In genomic region chr2:148754310-148754846, GRCm38 (mm10) we compare ENCODE assay signal across 24 mouse cellular contexts. TPM values are rescaled to one million over a fixed set of nuclear protein-coding genes. Genes with fewer than 3 reads are reported as not detected.
DNase-seq lines count a peak whose midpoint lies in the region; ATAC-seq and TF ChIP-seq lines count a peak whose summit lies in the region.
"Had no signal": no experiment of that assay in that cellular context is flagged by ENCODE, and none has a peak within 500 bp of the region (broad histone marks: within the 10 kb centered on the region; RNA-seq: fewer than 3 reads in every experiment).

No protein-coding gene starts in this region.

- no peak overlapping the region for H3K27ac ChIP-seq in midbrain, embryonic 11.5 days (ENCODE audit: low read depth, low read length)
- H3K27ac ChIP-seq in midbrain, embryonic 14.5 days (replicated peaks; ENCODE audit: low read depth, low read length), result no peak overlapping the region
- no peak overlapping the region for H3K27ac ChIP-seq in hindbrain, embryonic 12.5 days
- H3K27ac ChIP-seq in lung, postnatal 0 days (ENCODE audit: low read length), result no peak overlapping the region
- H3K27ac ChIP-seq: embryonic facial prominence, embryonic 10.5 days; forebrain, embryonic 13.5 days had no signal

- intact Hi-C loops in gastrocnemius, postnatal 36 days (cut with DNase I), result loop anchor here (5.0 kb wide), 2 partner anchors 98 to 148 kb away; no protein-coding TSS in a partner anchor

- no peak for TF ChIP-seq EP300 in lung, postnatal 0 days (IDR thresholded peaks at IDR 0.05)

- no peak for TF ChIP-seq CTCF in lung, postnatal 0 days (IDR thresholded peaks at IDR 0.05)

- no peak overlapping the region for H3K9ac ChIP-seq in midbrain, embryonic 11.5 days (ENCODE audit: low read length)
- no peak overlapping the region for H3K9ac ChIP-seq in midbrain, embryonic 14.5 days (replicated peaks; ENCODE audit: low read length)
- H3K9ac ChIP-seq in hindbrain, embryonic 12.5 days, result no peak overlapping the region
- no peak overlapping the region for H3K9ac ChIP-seq in lung, postnatal 0 days (replicated peaks; ENCODE audit: low read depth)
- H3K9ac ChIP-seq: forebrain, embryonic 13.5 days; heart, embryonic 12.5 days had no signal

- no peaks in the 10 kb centered on the region for H3K27me3 ChIP-seq in midbrain, embryonic 11.5 days (ENCODE audit: control insufficient read depth, insufficient read depth, low read length)
- H3K27me3 ChIP-seq in midbrain, embryonic 14.5 days (ENCODE audit: control insufficient read depth, insufficient read depth, low read length), result no peaks in the 10 kb centered on the region
- H3K27me3 ChIP-seq in hindbrain, embryonic 12.5 days, result no peaks in the 10 kb centered on the region; the same call in 1 of the 2 replicates
- no peaks in the 10 kb centered on the region for H3K27me3 ChIP-seq in lung, postnatal 0 days (replicated peaks; ENCODE audit: insufficient read depth, low read length)
- H3K27me3 ChIP-seq: forebrain, embryonic 13.5 days; heart, embryonic 12.5 days had no signal

- WGBS in midbrain, embryonic 11.5 days, result 80% methylated on average over 1 of the region's 1 CpGs
- WGBS in midbrain, embryonic 14.5 days, result 85% methylated on average over 1 of the region's 1 CpGs
- WGBS in hindbrain, embryonic 12.5 days, result 80% methylated on average over 1 of the region's 1 CpGs
- 50% methylated on average over 1 of the region's 1 CpGs for WGBS in lung, postnatal 0 days

- no peak overlapping the region for H3K4me2 ChIP-seq in midbrain, embryonic 11.5 days
- H3K4me2 ChIP-seq in midbrain, embryonic 14.5 days (ENCODE audit: low read length), result no peak overlapping the region
- H3K4me2 ChIP-seq in hindbrain, embryonic 12.5 days (replicated peaks), result no peak overlapping the region
- no peak overlapping the region for H3K4me2 ChIP-seq in lung, postnatal 0 days (replicated peaks; ENCODE audit: low read depth, low read length)
- H3K4me2 ChIP-seq: forebrain, embryonic 13.5 days; heart, embryonic 12.5 days had no signal

- no peaks in the 10 kb centered on the region for H3K9me3 ChIP-seq in midbrain, embryonic 11.5 days (ENCODE audit: control insufficient read depth, low read length)
- H3K9me3 ChIP-seq in midbrain, embryonic 14.5 days (ENCODE audit: control insufficient read depth, low read length), result no peaks in the 10 kb centered on the region
- H3K9me3 ChIP-seq in hindbrain, embryonic 12.5 days (replicated peaks), result no peaks in the 10 kb centered on the region
- no peaks in the 10 kb centered on the region for H3K9me3 ChIP-seq in lung, postnatal 0 days (ENCODE audit: low read length)
- H3K9me3 ChIP-seq: embryonic facial prominence, embryonic 10.5 days; forebrain, embryonic 13.5 days; G1E; heart, embryonic 12.5 days had no signal

- H3K4me3 ChIP-seq in midbrain, embryonic 11.5 days (ENCODE audit: low read depth, low read length), result no peak overlapping the region
- H3K4me3 ChIP-seq in midbrain, embryonic 14.5 days (replicated peaks; ENCODE audit: low read depth, low read length), result no peak overlapping the region
- H3K4me3 ChIP-seq in hindbrain, embryonic 12.5 days, result no peak overlapping the region
- no peak overlapping the region for H3K4me3 ChIP-seq in lung, postnatal 0 days (ENCODE audit: low read depth, low read length)
- H3K4me3 ChIP-seq: embryonic facial prominence, embryonic 10.5 days; forebrain, embryonic 13.5 days; heart, embryonic 12.5 days had no signal

- H3K4me1 ChIP-seq in midbrain, embryonic 11.5 days (ENCODE audit: control insufficient read depth, insufficient read depth, low read length), result no peaks in the 10 kb centered on the region
- no peaks in the 10 kb centered on the region for H3K4me1 ChIP-seq in midbrain, embryonic 14.5 days (ENCODE audit: control insufficient read depth, insufficient read depth, low read length)
- no peaks in the 10 kb centered on the region for H3K4me1 ChIP-seq in hindbrain, embryonic 12.5 days
- no peaks in the 10 kb centered on the region for H3K4me1 ChIP-seq in lung, postnatal 0 days (ENCODE audit: insufficient read depth, low read depth, low read length)
- H3K4me1 ChIP-seq: embryonic facial prominence, embryonic 10.5 days; forebrain, embryonic 13.5 days; heart, embryonic 12.5 days had no signal

- ATAC-seq in midbrain, embryonic 11.5 days (ENCODE audit: low FRiP score), result no peak
- ATAC-seq in midbrain, embryonic 14.5 days (ENCODE audit: low FRiP score, low TSS enrichment), result no peak
- 0 out of 2 replicates have a peak, but pooled peaks have one; percentile 10 for ATAC-seq in megakaryocyte progenitor cell, adult 5-6 weeks (replicated peaks; ENCODE audit: poor library complexity)
- ATAC-seq in hindbrain, embryonic 12.5 days (ENCODE audit: low FRiP score), result no peak
- ATAC-seq in lung, postnatal 0 days, result no peak
- ATAC-seq: CD4-positive, CD25-positive, alpha-beta regulatory T cell, adult 4 months; forebrain, embryonic 13.5 days; hindbrain, embryonic 16.5 days; inflammation-experienced regulatory T-cells, adult 6 months had no signal

- peak; percentile 24 for DNase-seq in gastrocnemius, adult 18-20 months (ENCODE audit: low spot score)
- no peak for DNase-seq in gastrocnemius, postnatal 36 days
- peak; percentile 70 for DNase-seq in midbrain, embryonic 11.5 days (ENCODE audit: low spot score, missing footprints)
- no peak for DNase-seq in midbrain, embryonic 14.5 days
- DNase-seq in lung, postnatal 0 days (ENCODE audit: low spot score), result no peak
- DNase-seq: adrenal gland, adult 8-10 months; adrenal gland, postnatal 36 days; cerebellum, adult 2 months; cerebellum, postnatal 10 days; gastrocnemius, postnatal 25 days; heart, adult 18-20 months had no signal

- no peaks in the 10 kb centered on the region for H3K36me3 ChIP-seq in midbrain, embryonic 11.5 days (ENCODE audit: control insufficient read depth, insufficient read depth, low read length)
- no peaks in the 10 kb centered on the region for H3K36me3 ChIP-seq in midbrain, embryonic 14.5 days (ENCODE audit: control insufficient read depth, insufficient read depth, low read length)
- H3K36me3 ChIP-seq in hindbrain, embryonic 12.5 days, result no peaks in the 10 kb centered on the region
- H3K36me3 ChIP-seq in lung, postnatal 0 days (ENCODE audit: insufficient read depth, low read length), result no peaks in the 10 kb centered on the region
- H3K36me3 ChIP-seq: embryonic facial prominence, embryonic 10.5 days; G1E; heart, embryonic 12.5 days had no signal

RNA-seq across cellular contexts. Expression of gene Cstl1, which starts 4.2 kb away (rescaled TPM):
- total RNA-seq in gastrocnemius, adult 18-20 months (2021), result not detected
- not detected for total RNA-seq in gastrocnemius, postnatal 36 days (2021)
- not detected in 2 replicates for polyA plus RNA-seq in midbrain, embryonic 11.5 days (2014; fragmentation: Nextera tagmentation; extraction: Ambion mirVana)
- polyA plus RNA-seq in midbrain, embryonic 14.5 days (2014; fragmentation: Nextera tagmentation; extraction: Ambion mirVana), result not detected in 2 replicates
- total RNA-seq in megakaryocyte progenitor cell, adult 5-6 weeks (2015), result not detected in 2 replicates
- total RNA-seq in megakaryocyte progenitor cell, adult 5-6 weeks (2017), result not detected in 2 replicates
- polyA plus RNA-seq in hindbrain, embryonic 12.5 days (2016; fragmentation: Nextera tagmentation; extraction: Ambion mirVana), result not detected in 2 replicates
- not detected in 2 replicates for polyA plus RNA-seq in lung, postnatal 0 days (2015; fragmentation: Nextera tagmentation; extraction: Ambion mirVana)
- total RNA-seq: G1E; gastrocnemius, postnatal 25 days; heart, adult 18-20 months; heart, postnatal 25 days had no signal
- polyA plus RNA-seq: CD4-positive, CD25-positive, alpha-beta regulatory T cell, adult 4 months; cerebellum, adult 2 months; embryonic facial prominence, embryonic 10.5 days; embryonic facial prominence, embryonic 14.5 days; forebrain, embryonic 13.5 days; G1E; heart, embryonic 12.5 days; heart, embryonic 16.5 days; hindbrain, embryonic 11.5 days; hindbrain, embryonic 16.5 days; inflammation-experienced regulatory T-cells, adult 6 months had no signal

RNA-seq across cellular contexts. Expression of gene Cst11, which starts 16.9 kb away (rescaled TPM):
- total RNA-seq in gastrocnemius, adult 18-20 months (2021), result not detected
- total RNA-seq in gastrocnemius, postnatal 36 days (2021), result not detected
- polyA plus RNA-seq in midbrain, embryonic 11.5 days (2014; fragmentation: Nextera tagmentation; extraction: Ambion mirVana), result not detected in 2 replicates
- polyA plus RNA-seq in midbrain, embryonic 14.5 days (2014; fragmentation: Nextera tagmentation; extraction: Ambion mirVana), result not detected in 2 replicates
- total RNA-seq in megakaryocyte progenitor cell, adult 5-6 weeks (2015), result not detected in 2 replicates
- total RNA-seq in megakaryocyte progenitor cell, adult 5-6 weeks (2017), result not detected in 2 replicates
- not detected in 2 replicates for polyA plus RNA-seq in hindbrain, embryonic 12.5 days (2016; fragmentation: Nextera tagmentation; extraction: Ambion mirVana)
- polyA plus RNA-seq in lung, postnatal 0 days (2015; fragmentation: Nextera tagmentation; extraction: Ambion mirVana), result not detected in 2 replicates
- total RNA-seq: adrenal gland, adult 8-10 months; adrenal gland, postnatal 36 days; G1E; gastrocnemius, postnatal 25 days; heart, adult 18-20 months; heart, postnatal 25 days had no signal
- polyA plus RNA-seq: CD4-positive, CD25-positive, alpha-beta regulatory T cell, adult 4 months; cerebellum, adult 2 months; embryonic facial prominence, embryonic 10.5 days; embryonic facial prominence, embryonic 14.5 days; forebrain, embryonic 13.5 days; G1E; heart, embryonic 12.5 days; heart, embryonic 16.5 days; hindbrain, embryonic 11.5 days; hindbrain, embryonic 16.5 days; inflammation-experienced regulatory T-cells, adult 6 months had no signal

RNA-seq across cellular contexts. Expression of gene Napb, which starts 22.1 kb away (rescaled TPM):
- 1 to 10 TPM; 5.9 to 6.0 TPM for total RNA-seq in gastrocnemius, adult 18-20 months (2021)
- total RNA-seq in gastrocnemius, postnatal 36 days (2021), result 1 to 10 TPM; 4.0 to 5.5 TPM
- 17.1 and 23.6 TPM in 2 replicates for polyA plus RNA-seq in midbrain, embryonic 11.5 days (2014; fragmentation: Nextera tagmentation; extraction: Ambion mirVana)
- polyA plus RNA-seq in midbrain, embryonic 14.5 days (2014; fragmentation: Nextera tagmentation; extraction: Ambion mirVana), result 59.9 and 78.1 TPM in 2 replicates
- total RNA-seq in megakaryocyte progenitor cell, adult 5-6 weeks (2015), result 0.64 and 0.81 TPM in 2 replicates
- 0.37 and 0.84 TPM in 2 replicates for total RNA-seq in megakaryocyte progenitor cell, adult 5-6 weeks (2017)
- polyA plus RNA-seq in hindbrain, embryonic 12.5 days (2016; fragmentation: Nextera tagmentation; extraction: Ambion mirVana), result 25.6 and 30.6 TPM in 2 replicates
- 1.4 TPM in 2 replicates for polyA plus RNA-seq in lung, postnatal 0 days (2015; fragmentation: Nextera tagmentation; extraction: Ambion mirVana)
- polyA plus RNA-seq: G1E had no signal

RNA-seq across cellular contexts. Expression of gene 8030411F24Rik, which starts 27.4 kb away (rescaled TPM):
- not detected for total RNA-seq in gastrocnemius, adult 18-20 months (2021)
- total RNA-seq in gastrocnemius, postnatal 36 days (2021), result not detected
- not detected in 2 replicates for polyA plus RNA-seq in midbrain, embryonic 11.5 days (2014; fragmentation: Nextera tagmentation; extraction: Ambion mirVana)
- polyA plus RNA-seq in midbrain, embryonic 14.5 days (2014; fragmentation: Nextera tagmentation; extraction: Ambion mirVana), result not detected in 2 replicates
- total RNA-seq in megakaryocyte progenitor cell, adult 5-6 weeks (2015), result not detected in 2 replicates
- total RNA-seq in megakaryocyte progenitor cell, adult 5-6 weeks (2017), result not detected in 2 replicates
- not detected in 2 replicates for polyA plus RNA-seq in hindbrain, embryonic 12.5 days (2016; fragmentation: Nextera tagmentation; extraction: Ambion mirVana)
- polyA plus RNA-seq in lung, postnatal 0 days (2015; fragmentation: Nextera tagmentation; extraction: Ambion mirVana), result not detected in 2 replicates
- total RNA-seq: adrenal gland, adult 8-10 months; adrenal gland, postnatal 36 days; G1E; gastrocnemius, postnatal 25 days; heart, adult 18-20 months; heart, postnatal 25 days had no signal
- polyA plus RNA-seq: CD4-positive, CD25-positive, alpha-beta regulatory T cell, adult 4 months; cerebellum, adult 2 months; embryonic facial prominence, embryonic 10.5 days; embryonic facial prominence, embryonic 14.5 days; forebrain, embryonic 13.5 days; G1E; heart, embryonic 12.5 days; heart, embryonic 16.5 days; hindbrain, embryonic 11.5 days; hindbrain, embryonic 16.5 days; inflammation-experienced regulatory T-cells, adult 6 months had no signal

RNA-seq across cellular contexts. Expression of gene Cst12, which starts 34.8 kb away (rescaled TPM):
- not detected for total RNA-seq in gastrocnemius, adult 18-20 months (2021)
- total RNA-seq in gastrocnemius, postnatal 36 days (2021), result not detected
- not detected in 2 replicates for polyA plus RNA-seq in midbrain, embryonic 11.5 days (2014; fragmentation: Nextera tagmentation; extraction: Ambion mirVana)
- polyA plus RNA-seq in midbrain, embryonic 14.5 days (2014; fragmentation: Nextera tagmentation; extraction: Ambion mirVana), result not detected in 2 replicates
- total RNA-seq in megakaryocyte progenitor cell, adult 5-6 weeks (2015), result not detected in 2 replicates
- total RNA-seq in megakaryocyte progenitor cell, adult 5-6 weeks (2017), result not detected in 2 replicates
- polyA plus RNA-seq in hindbrain, embryonic 12.5 days (2016; fragmentation: Nextera tagmentation; extraction: Ambion mirVana), result not detected in 2 replicates
- polyA plus RNA-seq in lung, postnatal 0 days (2015; fragmentation: Nextera tagmentation; extraction: Ambion mirVana), result not detected in 2 replicates
- total RNA-seq: adrenal gland, adult 8-10 months; adrenal gland, postnatal 36 days; G1E; gastrocnemius, postnatal 25 days had no signal
- polyA plus RNA-seq: CD4-positive, CD25-positive, alpha-beta regulatory T cell, adult 4 months; cerebellum, adult 2 months; embryonic facial prominence, embryonic 10.5 days; embryonic facial prominence, embryonic 14.5 days; forebrain, embryonic 13.5 days; G1E; heart, embryonic 12.5 days; heart, embryonic 16.5 days; hindbrain, embryonic 11.5 days; hindbrain, embryonic 16.5 days; inflammation-experienced regulatory T-cells, adult 6 months had no signal

Comparison
In these comparisons a context has a peak if more than half of its experiments do, and no peak if none do; other contexts are left out.
1. DNase-seq: peak in gastrocnemius, adult 18-20 months (single experiment) and midbrain, embryonic 11.5 days (single experiment); none in gastrocnemius, postnatal 36 days (0 of 2), midbrain, embryonic 14.5 days (single experiment) and lung, postnatal 0 days (single experiment).